Mouse (Mus musculus): ENCODE data around the gene Rsrp1. TPM values are rescaled to one million over a fixed set of nuclear protein-coding genes. Genes with fewer than 3 reads are reported as not detected.

Gene Rsrp1
- polyA plus RNA-seq, 1 experiment from 2014 or later: 349 TPM

DNA sequence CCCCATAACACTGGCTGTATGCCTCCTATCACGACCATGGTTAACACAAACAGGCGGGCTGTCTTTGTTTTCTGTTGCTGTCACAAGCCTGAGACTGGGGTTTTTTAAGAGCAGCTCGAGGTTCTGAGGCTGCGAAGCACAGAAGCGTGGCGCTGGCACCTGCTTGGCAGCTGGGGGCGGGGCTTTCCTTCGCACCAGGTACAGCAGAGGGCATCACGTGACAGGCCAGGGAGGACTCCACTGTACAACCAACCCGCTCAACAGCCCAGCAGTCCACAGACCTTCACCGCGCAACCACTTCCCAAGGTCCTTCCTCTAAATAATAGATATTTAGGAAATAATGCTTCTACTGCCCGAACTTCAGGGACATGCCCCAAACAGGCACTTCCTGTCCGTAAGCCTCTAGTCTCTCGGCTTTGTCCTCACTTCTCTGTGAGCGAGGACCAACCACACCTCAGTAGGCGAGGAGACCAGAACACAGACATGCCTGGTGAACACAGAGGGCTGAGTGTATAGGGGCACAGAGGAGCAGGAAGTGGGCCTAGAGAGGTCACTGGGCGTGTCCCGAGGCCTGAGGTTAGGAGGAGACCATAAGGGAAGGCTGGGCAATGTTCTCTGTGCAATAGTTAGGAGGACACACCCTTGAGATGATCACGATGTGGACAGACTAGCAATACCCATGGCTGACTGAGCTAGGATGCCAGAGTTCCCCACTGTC is 44.7 kb downstream of the Rsrp1 start:
- Histone ChIP-seq H3K9me3 (ENCODE audit: control insufficient read depth, low read length) (no peaks in the 10 kb centered on the region), H3K4me2 (ENCODE audit: low read depth) (no peak overlapping the region), H3K36me3 (ENCODE audit: control insufficient read depth, insufficient read depth, low read length) (no peaks in the 10 kb centered on the region), H3K27me3 (ENCODE audit: control insufficient read depth, insufficient read depth, low read length) (no peaks in the 10 kb centered on the region), H3K9ac (ENCODE audit: low read length) (no peak overlapping the region), H3K27ac (ENCODE audit: low read depth, low read length) (no peak overlapping the region), H3K4me3 (ENCODE audit: low read depth, low read length) (no peak overlapping the region), H3K4me1 (ENCODE audit: control insufficient read depth, insufficient read depth, low read length) (no peaks in the 10 kb centered on the region)
- 79% methylated on average over 20 of the region's 20 CpGs for WGBS
- DNase-seq (ENCODE audit: low spot score): no peak
- ATAC-seq (ENCODE audit: insufficient read depth, low FRiP score, low TSS enrichment): no peak

GRCm38 (mm10) chr4:134968605-134968976 is 45.2 kb downstream of the Rsrp1 start:
- Histone ChIP-seq H3K9me3 (ENCODE audit: control insufficient read depth, low read length) (no peaks in the 10 kb centered on the region), H3K36me3 (ENCODE audit: control insufficient read depth, insufficient read depth, low read length) (no peaks in the 10 kb centered on the region), H3K9ac (ENCODE audit: low read length) (no peak overlapping the region), H3K27ac (ENCODE audit: low read depth, low read length) (no peak overlapping the region), H3K4me1 (ENCODE audit: control insufficient read depth, insufficient read depth, low read length) (no peaks in the 10 kb centered on the region), H3K4me2 (ENCODE audit: low read depth) (no peak overlapping the region), H3K27me3 (ENCODE audit: control insufficient read depth, insufficient read depth, low read length) (no peaks in the 10 kb centered on the region), H3K4me3 (ENCODE audit: low read depth, low read length) (no peak overlapping the region)
- 87% methylated on average over 18 of the region's 18 CpGs for WGBS
- ATAC-seq (ENCODE audit: insufficient read depth, low FRiP score, low TSS enrichment) (no peak), DNase-seq (ENCODE audit: low spot score) (no peak)

- Histone ChIP-seq H3K27ac (ENCODE audit: low read depth, low read length) (no peak overlapping the region), H3K9me3 (ENCODE audit: control insufficient read depth, low read length) (no peaks in the 10 kb centered on the region), H3K4me1 (ENCODE audit: control insufficient read depth, insufficient read depth, low read length) (no peaks in the 10 kb centered on the region), H3K4me2 (ENCODE audit: low read depth) (no peak overlapping the region), H3K9ac (ENCODE audit: low read length) (no peak overlapping the region), H3K36me3 (ENCODE audit: control insufficient read depth, insufficient read depth, low read length) (no peaks in the 10 kb centered on the region), H3K27me3 (ENCODE audit: control insufficient read depth, insufficient read depth, low read length) (no peaks in the 10 kb centered on the region), H3K4me3 (ENCODE audit: low read depth, low read length) (no peak overlapping the region)
- peak; percentile 47 for DNase-seq (ENCODE audit: low spot score)
- no peak for ATAC-seq (ENCODE audit: insufficient read depth, low FRiP score, low TSS enrichment)
- WGBS: 31% methylated on average over 14 of the region's 14 CpGs
Observed at GRCm38 (mm10) chr4:134975261-134975928, 52.0 kb downstream of the Rsrp1 start.

GRCm38 (mm10) chr4:134975929-134976308 is 52.5 kb downstream of the Rsrp1 start:
- Histone ChIP-seq H3K4me3 (ENCODE audit: low read depth, low read length) (no peak overlapping the region), H3K27ac (ENCODE audit: low read depth, low read length) (no peak overlapping the region), H3K9me3 (ENCODE audit: control insufficient read depth, low read length) (no peaks in the 10 kb centered on the region), H3K9ac (ENCODE audit: low read length) (no peak overlapping the region), H3K4me2 (ENCODE audit: low read depth) (no peak overlapping the region), H3K27me3 (ENCODE audit: control insufficient read depth, insufficient read depth, low read length) (no peaks in the 10 kb centered on the region), H3K36me3 (ENCODE audit: control insufficient read depth, insufficient read depth, low read length) (no peaks in the 10 kb centered on the region), H3K4me1 (ENCODE audit: control insufficient read depth, insufficient read depth, low read length) (no peaks in the 10 kb centered on the region)
- WGBS: 96% methylated on average over 4 of the region's 4 CpGs
- DNase-seq (ENCODE audit: low spot score): no peak
- no peak for ATAC-seq (ENCODE audit: insufficient read depth, low FRiP score, low TSS enrichment)

Other genes starting within 250 kb of the Rsrp1 start
- 4.8 and 5.2 TPM in 2 replicates for gene Man1c1, start 219.3 kb upstream of the Rsrp1 start, polyA plus RNA-seq (2014; fragmentation: Nextera tagmentation; extraction: Ambion mirVana)
- gene Ldlrap1, start 155.6 kb upstream of the Rsrp1 start, polyA plus RNA-seq (2014; fragmentation: Nextera tagmentation; extraction: Ambion mirVana): 7.4 and 9.1 TPM in 2 replicates
- 47.2 and 49.3 TPM in 2 replicates for gene Maco1, start 70.2 kb upstream of the Rsrp1 start, polyA plus RNA-seq (2014; fragmentation: Nextera tagmentation; extraction: Ambion mirVana)
- gene Rhd, start 59.1 kb upstream of the Rsrp1 start, polyA plus RNA-seq (2014; fragmentation: Nextera tagmentation; extraction: Ambion mirVana): 13.8 and 15.7 TPM in 2 replicates
- 150 and 160 TPM in 2 replicates for gene Tmem50a, start 8.6 kb upstream of the Rsrp1 start, polyA plus RNA-seq (2014; fragmentation: Nextera tagmentation; extraction: Ambion mirVana)
- gene Syf2, start 7.3 kb downstream of the Rsrp1 start, polyA plus RNA-seq (2014; fragmentation: Nextera tagmentation; extraction: Ambion mirVana): 64.1 and 73.0 TPM in 2 replicates
- 2.2 and 3.0 TPM in 2 replicates for gene Runx3, start 197.1 kb downstream of the Rsrp1 start, polyA plus RNA-seq (2014; fragmentation: Nextera tagmentation; extraction: Ambion mirVana)